Mouse (Mus musculus) B cell, adult (primary cell): ENCODE data around the gene Gpr39. TPM values are rescaled to one million over a fixed set of nuclear protein-coding genes. Genes with fewer than 3 reads are reported as not detected.

Source experiments
- total RNA-seq: library from RNA; stranded (reverse); gene quantifications from 4 replicates; pipeline ENCODE4 v1.2.4, GENCODE M21; 2023; ENCODE audit not compliant: inconsistent age

Gene Gpr39
- not detected in 4 replicates for total RNA-seq

GRCm38 (mm10) chr1:125676790-125677273 is at the start of gene Gpr39:
TSS of gene Gpr39 (plus strand) at chr1:125676995.

GRCm38 (mm10) chr1:125912601-125913600 is 236.1 kb downstream of the Gpr39 start, which contains the start of gene Lypd1:
TSS of gene Lypd1 (minus strand) at chr1:125913101.

Other genes starting within 250 kb of the Gpr39 start
- gene Actr3, start 241.3 kb upstream of the Gpr39 start, total RNA-seq = 665 to 740 TPM (median 682 TPM) in 4 replicates
- 2.0 to 3.1 TPM (median 2.4 TPM) in 4 replicates for gene Slc35f5, start 116.4 kb upstream of the Gpr39 start, total RNA-seq
- not detected in 4 replicates for gene Lypd1, start 236.1 kb downstream of the Gpr39 start, total RNA-seq